Mouse (Mus musculus) midbrain, embryonic 10.5 days (tissue): ENCODE measurements around the gene C330021F23Rik. TPM values are rescaled to one million over a fixed set of nuclear protein-coding genes. Genes with fewer than 3 reads are reported as not detected.
"Not testable (repeated sequence)": the region's sequence is repeated elsewhere in the genome, so short reads cannot be mapped to it uniquely, and the experiment has no call there.

Experiments
- DNase-seq: peaks from one replicate; pipeline ENCODE4 v3.0.0-alpha.2; 2017; ENCODE audit warnings: low spot score
- H3K27ac ChIP-seq: fragments of 300-500 bp; sonication (generic); replicated peaks from 2 replicates; pipeline ENCODE4 v1.5.1; 2016; ENCODE audit warnings: mild to moderate bottlenecking
- H3K27me3 ChIP-seq: fragments of 300-500 bp; sonication (generic); 2 replicates; pipeline ENCODE4 v1.6.1; 2016; ENCODE audit warnings: low read depth, mild to moderate bottlenecking; ENCODE audit not compliant: poor library complexity, severe bottlenecking
- H3K36me3 ChIP-seq: fragments of 300-500 bp; sonication (generic); 2 replicates; pipeline ENCODE4 v1.6.1; 2016; ENCODE audit warnings: mild to moderate bottlenecking, moderate library complexity
- H3K4me1 ChIP-seq: fragments of 300-500 bp; sonication (generic); 2 replicates; pipeline ENCODE4 v1.6.1; 2016
- H3K4me3 ChIP-seq: fragments of 300-500 bp; sonication (generic); 2 replicates; pipeline ENCODE4 v1.5.1; 2016; ENCODE audit warnings: mild to moderate bottlenecking, moderate library complexity
- H3K9me3 ChIP-seq: fragments of 300-500 bp; sonication (generic); replicated peaks from 2 replicates; pipeline ENCODE4 v1.6.1; 2016; ENCODE audit warnings: mild to moderate bottlenecking
- WGBS: fragments of 180-500 bp; shearing (Covaris S2); methylation state at CpG from one replicate; pipeline ENCODE4 v1.1.7; 2016; 5-methylcytosine and 5-hydroxymethylcytosine counted together
- polyA plus RNA-seq: library from polyadenylated mRNA; unstranded; fragments of >200 nt; fragmentation: Nextera tagmentation; extraction: Ambion mirVana; gene quantifications from 2 replicates; pipeline ENCODE4 v1.2.1, GENCODE M21; 2016

C330021F23Rik gene
- polyA plus RNA-seq, 1 experiment from 2014 or later: 11.2 TPM

DNA sequence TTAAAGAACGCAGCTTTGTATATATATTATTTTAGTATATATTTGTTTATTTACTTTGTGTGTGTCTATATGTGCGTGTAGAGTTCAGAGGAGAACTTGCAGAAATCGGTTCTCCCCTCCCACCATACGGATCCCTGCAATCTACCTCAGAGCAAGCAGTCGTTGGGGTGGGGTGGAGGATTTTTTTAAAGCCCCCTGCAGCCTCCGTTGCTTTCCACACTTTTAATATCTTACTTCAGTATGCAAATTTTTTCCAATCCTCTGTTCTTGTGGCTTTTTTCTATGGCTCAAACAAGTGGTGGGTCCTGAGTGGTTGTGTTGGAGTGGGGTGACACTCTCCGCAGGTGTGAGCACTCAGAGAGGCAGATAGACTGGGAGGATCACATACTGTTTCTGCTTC lies 588 bp downstream of the C330021F23Rik start:
- Histone ChIP-seq H3K27me3 (no peaks in the 10 kb centered on the region), H3K9me3 (no peaks in the 10 kb centered on the region), H3K27ac (peak overlapping the region; percentile 92), H3K4me3 (peak overlapping the region; percentile 58), H3K4me1 (peaks cover 26% of the 10 kb centered on the region), H3K36me3 (0 out of 2 replicates have a peak, but pooled peaks cover 4% of the 10 kb centered on the region)
- DNase-seq: no peak
- 4% methylated on average over 7 of the region's 7 CpGs for WGBS

DNA sequence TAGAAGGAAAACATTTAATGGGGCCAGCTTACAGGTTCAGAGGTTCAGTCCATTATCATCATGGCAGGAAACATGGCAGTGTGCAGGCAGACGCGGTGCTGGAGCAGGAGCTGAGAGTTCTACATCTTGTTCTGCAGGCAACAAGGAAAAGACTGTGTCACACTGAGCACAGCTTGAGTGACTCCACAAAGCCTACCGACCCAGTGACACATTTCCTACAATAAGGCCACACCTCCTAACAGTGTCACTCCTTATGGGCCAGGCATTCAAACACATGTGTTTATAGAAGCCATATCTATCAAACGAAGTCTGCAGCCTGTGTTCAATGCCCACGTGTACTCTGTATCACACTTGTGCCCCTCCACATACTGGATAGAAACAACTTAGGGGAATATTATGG lies 2.0 kb downstream of the C330021F23Rik start:
- no peak overlapping the region for H3K27ac ChIP-seq
- H3K9me3 ChIP-seq: no peaks in the 10 kb centered on the region
- H3K27me3 ChIP-seq: no peaks in the 10 kb centered on the region
- 97% methylated on average over 5 of the region's 5 CpGs for WGBS
- 0 out of 2 replicates have a peak, but pooled peaks cover 4% of the 10 kb centered on the region for H3K36me3 ChIP-seq
- DNase-seq: no peak
- H3K4me1 ChIP-seq: peaks cover 26% of the 10 kb centered on the region
- H3K4me3 ChIP-seq: no peak overlapping the region

DNA sequence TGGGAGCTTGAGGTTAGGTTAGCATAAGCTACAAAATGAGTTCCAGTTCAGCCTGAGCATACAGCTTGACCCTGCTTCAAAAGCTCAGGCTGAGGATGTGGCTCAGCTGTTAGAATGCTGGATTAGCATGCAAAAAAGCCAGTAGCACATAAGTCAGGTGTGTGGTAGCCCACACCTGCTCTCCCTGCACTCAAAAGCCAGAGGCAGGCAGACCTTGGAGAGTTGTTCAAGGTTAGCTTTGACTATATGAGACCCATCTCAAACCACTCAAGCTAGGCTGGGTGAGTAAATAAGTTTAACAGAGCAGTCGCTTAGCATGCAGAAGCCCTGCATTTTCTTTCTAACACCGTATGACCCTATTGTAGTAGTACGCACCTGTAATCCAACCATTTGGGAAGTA lies 6.8 kb downstream of the C330021F23Rik start:
- H3K9me3 ChIP-seq: 0 out of 2 replicates have a peak, but pooled peaks cover 3% of the 10 kb centered on the region
- no peak for DNase-seq
- 0 out of 2 replicates have a peak, but pooled peaks cover 2% of the 10 kb centered on the region for H3K4me1 ChIP-seq
- no peak overlapping the region for H3K27ac ChIP-seq
- H3K36me3 ChIP-seq: 0 out of 2 replicates have a peak, but pooled peaks cover 4% of the 10 kb centered on the region
- H3K4me3 ChIP-seq: no peak overlapping the region
- H3K27me3 ChIP-seq: no peaks in the 10 kb centered on the region
- WGBS: 93% methylated on average over 3 of the region's 3 CpGs

DNA sequence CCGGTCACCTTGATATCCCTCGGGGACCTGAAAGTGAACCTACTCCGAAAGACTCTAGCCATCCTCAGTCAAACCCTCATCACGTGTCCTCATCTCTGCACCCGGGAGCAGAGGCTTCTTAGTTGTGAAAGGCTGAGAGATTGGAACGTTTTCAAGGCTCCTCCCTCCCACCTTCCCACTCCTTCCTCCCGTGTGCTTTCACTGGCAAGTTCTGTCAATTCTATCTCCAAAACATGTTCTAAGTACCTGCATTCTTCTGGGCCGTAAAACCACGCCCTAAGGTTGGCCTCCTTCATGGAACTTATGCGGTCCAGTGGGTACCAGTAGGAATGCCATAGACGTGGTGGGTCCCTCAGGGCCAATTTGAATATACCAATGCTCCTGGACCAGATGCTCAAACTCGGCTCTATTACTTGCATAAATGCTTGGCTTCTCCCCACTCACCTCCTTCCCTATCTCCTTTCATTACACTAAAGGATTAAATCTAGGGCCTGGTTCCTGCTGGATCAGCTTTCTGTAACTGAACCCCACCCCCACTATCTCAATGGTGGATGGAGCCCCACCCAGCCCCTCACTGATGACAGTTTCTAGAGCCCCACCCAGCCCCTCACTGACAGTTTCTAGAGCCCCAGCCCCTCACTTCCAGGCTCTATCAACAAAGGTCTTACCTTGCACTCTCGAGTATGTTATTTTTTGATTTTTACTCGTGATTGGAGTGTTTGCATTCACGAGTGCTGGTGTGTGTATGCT lies 8.6 kb downstream of the C330021F23Rik start:
- Histone ChIP-seq H3K36me3 (no peaks in the 10 kb centered on the region), H3K4me1 (no peaks in the 10 kb centered on the region), H3K27ac (no peak overlapping the region), H3K27me3 (no peaks in the 10 kb centered on the region), H3K9me3 (0 out of 2 replicates have a peak, but pooled peaks cover 3% of the 10 kb centered on the region), H3K4me3 (no peak overlapping the region)
- 84% methylated on average over 15 of the region's 15 CpGs for WGBS
- no peak for DNase-seq

DNA sequence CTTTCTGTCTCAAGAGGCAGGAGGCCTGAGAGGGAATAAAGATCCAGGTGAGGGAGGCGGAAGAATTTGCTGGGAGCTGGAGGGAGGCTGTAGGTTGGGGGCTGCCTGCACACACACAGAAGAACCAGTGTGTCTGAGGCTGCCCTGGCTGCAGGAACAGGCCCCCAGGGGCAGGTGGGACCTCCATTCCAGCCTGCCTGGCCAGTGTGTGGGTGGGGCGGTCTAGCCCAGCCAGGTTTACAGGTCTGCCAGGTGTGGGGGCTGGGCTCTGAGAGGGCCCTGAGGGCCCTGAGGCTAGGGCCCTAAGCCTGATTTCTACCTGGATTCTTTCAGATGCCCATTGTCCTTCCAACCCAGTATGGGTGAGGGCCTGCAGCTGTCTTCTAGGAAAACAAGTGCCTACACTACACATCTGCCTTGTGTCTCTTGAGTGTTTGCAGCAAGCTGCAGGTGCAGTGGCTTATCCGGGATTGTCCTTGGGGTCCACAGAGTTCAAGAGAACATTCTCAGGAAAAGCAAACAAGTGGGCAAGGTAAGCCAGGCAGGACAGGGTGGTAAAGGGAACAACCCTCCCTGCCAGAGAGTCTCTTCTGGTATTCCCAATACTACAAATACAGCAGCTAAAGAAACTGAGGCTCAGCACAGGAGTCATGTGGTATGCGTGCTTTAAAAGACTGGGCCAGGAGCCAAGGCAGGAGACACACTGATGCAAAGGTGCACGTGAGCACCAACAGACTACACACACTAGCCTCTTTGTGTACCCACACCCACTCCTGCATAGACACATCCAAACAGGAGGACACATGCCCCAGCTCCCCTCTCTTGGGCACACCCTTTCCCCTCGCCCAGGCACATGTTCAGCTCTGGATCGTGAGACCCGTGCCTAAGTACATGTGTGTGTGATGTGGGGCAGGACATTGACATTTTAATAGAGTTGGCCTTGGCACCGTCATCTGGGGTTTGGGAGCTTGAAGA lies 11.9 kb downstream of the C330021F23Rik start:
- no peak overlapping the region for H3K4me3 ChIP-seq
- no peaks in the 10 kb centered on the region for H3K36me3 ChIP-seq
- H3K9me3 ChIP-seq: 0 out of 2 replicates have a peak, but pooled peaks cover 3% of the 10 kb centered on the region
- no peak overlapping the region for H3K27ac ChIP-seq
- no peaks in the 10 kb centered on the region for H3K4me1 ChIP-seq
- 83% methylated on average over 9 of the region's 9 CpGs for WGBS
- no peak for DNase-seq
- H3K27me3 ChIP-seq: no peaks in the 10 kb centered on the region

DNA sequence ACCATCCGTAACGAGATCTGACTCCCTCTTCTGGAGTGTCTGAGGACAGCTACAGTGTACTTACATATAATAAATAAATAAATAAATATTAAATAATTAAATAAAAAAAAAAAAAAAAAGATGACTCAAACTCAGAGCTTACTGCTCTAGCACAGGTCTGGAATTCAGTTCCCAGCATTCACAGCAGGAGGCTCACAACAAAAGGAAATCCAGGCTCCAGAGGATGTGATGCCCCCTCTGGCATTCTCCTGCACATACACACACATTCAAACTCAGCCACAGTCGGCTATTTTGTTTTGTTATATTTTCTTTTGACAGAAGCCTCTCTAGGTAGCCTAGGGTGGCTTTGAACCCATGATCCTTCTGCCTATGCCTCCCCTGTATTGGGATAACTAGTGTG lies 14.2 kb downstream of the C330021F23Rik start:
- not testable (repeated sequence) for H3K4me1 ChIP-seq, H3K9me3 ChIP-seq, DNase-seq, H3K4me3 ChIP-seq, H3K36me3 ChIP-seq, H3K27me3 ChIP-seq, H3K27ac ChIP-seq
- 88% methylated on average over 1 of the region's 3 CpGs for WGBS

DNA sequence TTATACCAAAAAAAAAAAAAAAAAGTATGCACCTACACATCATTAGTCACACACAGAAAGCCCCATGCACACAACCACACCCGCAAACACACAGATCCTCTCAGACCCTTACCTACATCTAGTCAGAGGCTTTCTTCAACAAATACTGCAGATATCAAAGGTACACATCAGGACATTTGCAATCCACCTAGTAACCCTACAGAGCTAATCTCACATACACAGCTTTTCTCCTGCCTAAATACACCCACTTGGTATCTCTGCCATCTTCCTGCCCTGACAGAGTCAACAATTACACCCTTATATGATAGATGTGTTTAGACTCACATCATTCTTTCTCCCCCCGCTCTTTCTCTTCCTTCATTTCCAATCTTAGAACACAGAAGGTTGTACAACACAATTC lies 18.7 kb downstream of the C330021F23Rik start:
- Histone ChIP-seq H3K27me3 (peaks cover 11% of the 10 kb centered on the region), H3K9me3 (no peaks in the 10 kb centered on the region), H3K27ac (no peak overlapping the region), H3K4me3 (no peak overlapping the region), H3K36me3 (no peaks in the 10 kb centered on the region), H3K4me1 (peaks cover 20% of the 10 kb centered on the region)
- WGBS: 100% methylated on average over 2 of the region's 2 CpGs
- no peak for DNase-seq

DNA sequence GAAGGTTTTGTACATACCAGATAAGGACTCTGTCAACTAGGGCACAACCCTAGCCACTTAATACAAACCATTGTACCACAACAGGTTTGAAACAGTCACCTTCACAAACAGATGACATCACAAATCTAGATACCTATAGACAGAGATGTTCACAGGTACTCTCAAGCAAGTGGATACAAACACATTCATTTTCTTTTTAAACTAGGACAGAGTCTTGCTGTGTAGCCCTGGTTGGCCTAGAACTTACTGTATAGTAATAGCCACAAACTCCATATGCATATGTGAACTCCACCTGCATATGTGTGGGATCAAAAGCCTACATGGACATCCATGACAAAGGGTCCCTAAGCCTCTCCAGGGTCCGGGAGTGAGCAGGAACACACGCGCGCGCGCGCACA lies 19.2 kb downstream of the C330021F23Rik start, which contains the start of gene Camsap3:
Camsap3 (plus strand) TSS at position 301 of the 398 bp plus-strand sequence.
- no peaks in the 10 kb centered on the region for H3K36me3 ChIP-seq
- 5% methylated on average over 7 of the region's 7 CpGs for WGBS
- peak within 1 kb of the TSS; percentile 90 for H3K27ac ChIP-seq
- peaks cover 11% of the 10 kb centered on the region for H3K27me3 ChIP-seq
- H3K4me3 ChIP-seq: peak within 1 kb of the TSS; percentile 94
- H3K4me1 ChIP-seq: peaks cover 20% of the 10 kb centered on the region
- DNase-seq: no peak
- H3K9me3 ChIP-seq: no peaks in the 10 kb centered on the region

DNA sequence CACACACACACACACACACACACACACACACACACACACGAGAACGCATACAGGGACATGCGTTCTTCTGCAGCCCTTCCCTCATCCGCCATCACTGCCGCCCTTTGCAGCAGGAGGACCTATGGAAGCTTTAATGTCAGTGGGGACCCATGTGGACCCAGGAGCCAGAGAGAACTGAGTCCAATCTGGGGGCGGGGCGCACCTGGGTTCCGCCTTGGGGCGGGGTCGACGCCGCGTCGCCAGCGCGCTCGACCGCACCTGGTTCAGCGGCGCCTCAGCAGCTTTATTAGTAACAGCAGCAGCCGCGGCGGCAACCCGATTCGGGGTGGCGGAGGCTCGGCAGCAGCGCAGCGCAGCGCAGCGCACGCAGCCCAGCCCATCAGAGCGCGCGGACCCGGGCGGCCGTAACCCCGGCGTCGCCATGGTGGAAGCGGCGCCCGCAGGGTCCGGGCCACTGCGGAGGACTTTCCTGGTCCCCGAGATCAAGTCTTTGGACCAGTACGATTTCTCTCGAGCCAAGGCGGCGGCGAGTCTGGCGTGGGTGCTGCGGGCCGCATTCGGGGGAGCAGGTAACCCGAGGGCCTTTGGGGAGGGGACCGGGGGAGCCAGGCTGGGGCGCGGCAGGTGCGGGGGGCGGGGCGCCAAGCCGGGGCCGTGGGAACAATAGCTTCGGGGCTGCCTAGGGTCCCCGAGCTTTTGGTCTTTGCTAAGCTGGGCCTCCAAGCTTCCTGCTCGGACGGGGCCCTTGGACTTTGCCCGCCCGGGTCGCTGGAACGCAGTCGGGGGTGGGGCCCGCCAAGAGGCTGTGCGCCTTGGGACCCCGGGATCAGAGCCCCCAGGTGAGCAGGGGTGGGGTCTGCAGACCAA lies 19.8 kb downstream of the C330021F23Rik start:
- H3K4me1 ChIP-seq: peaks cover 20% of the 10 kb centered on the region
- H3K27me3 ChIP-seq: peaks cover 11% of the 10 kb centered on the region
- peak overlapping the region; percentile 90 for H3K27ac ChIP-seq
- no peaks in the 10 kb centered on the region for H3K36me3 ChIP-seq
- peak; percentile 67 for DNase-seq
- peak overlapping the region; percentile 94 for H3K4me3 ChIP-seq
- under 1% methylated on average over 75 of the region's 77 CpGs for whole genome bisulfite sequencing
- H3K9me3 ChIP-seq: no peaks in the 10 kb centered on the region

DNA sequence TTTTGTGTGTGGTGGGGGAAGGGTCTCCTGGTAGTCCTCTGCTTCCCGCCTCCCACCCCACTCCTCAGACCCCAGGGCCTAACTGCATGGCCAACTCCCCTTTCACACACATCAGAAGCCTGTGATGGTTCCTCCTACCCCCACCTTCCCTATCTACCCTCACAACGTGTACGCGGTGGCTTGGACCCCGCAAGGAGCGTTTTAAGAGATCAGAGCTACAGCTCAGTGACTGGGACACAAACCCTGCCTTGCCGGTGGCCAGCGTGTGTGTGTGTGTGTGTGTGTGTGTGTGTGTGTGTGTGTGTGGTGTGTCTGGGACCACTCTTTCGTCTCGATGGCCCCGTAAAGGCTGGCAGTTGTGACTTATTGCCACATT lies 20.5 kb downstream of the C330021F23Rik start:
- H3K36me3 ChIP-seq: no peaks in the 10 kb centered on the region
- peak overlapping the region; percentile 94 for H3K4me3 ChIP-seq
- H3K9me3 ChIP-seq: no peaks in the 10 kb centered on the region
- peaks cover 20% of the 10 kb centered on the region for H3K4me1 ChIP-seq
- 9% methylated on average over 11 of the region's 11 CpGs for WGBS
- peak overlapping the region; percentile 90 for H3K27ac ChIP-seq
- DNase-seq: peak; percentile 40
- peaks cover 11% of the 10 kb centered on the region for H3K27me3 ChIP-seq

DNA sequence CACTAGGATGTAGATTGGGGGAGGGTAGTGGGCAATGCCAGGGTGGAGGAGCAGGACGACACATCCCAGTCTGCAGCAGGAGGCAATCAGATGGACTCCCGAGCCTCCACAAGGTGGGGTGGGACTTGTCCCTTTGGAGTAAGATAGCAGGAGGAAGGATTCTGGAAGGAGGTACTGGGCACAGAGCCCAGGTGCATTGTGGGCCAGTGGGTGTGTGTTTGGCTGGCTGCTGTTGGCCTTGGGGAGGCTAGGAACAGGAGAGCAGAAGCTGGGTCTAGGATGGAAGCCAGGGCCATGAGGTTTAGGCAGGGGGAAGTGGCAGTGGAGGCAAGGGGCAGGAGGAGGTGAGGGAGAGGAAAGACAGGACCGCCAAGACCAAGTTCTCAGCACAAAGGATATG lies 25.7 kb downstream of the C330021F23Rik start:
- no peak for DNase-seq
- 0 out of 2 replicates have a peak overlapping the region, but pooled peaks have one; percentile 3 for H3K27ac ChIP-seq
- H3K27me3 ChIP-seq: no peaks in the 10 kb centered on the region
- H3K9me3 ChIP-seq: no peaks in the 10 kb centered on the region
- H3K4me3 ChIP-seq: no peak overlapping the region
- H3K36me3 ChIP-seq: peaks cover 9% of the 10 kb centered on the region
- H3K4me1 ChIP-seq: peaks cover 6% of the 10 kb centered on the region
- 78% methylated on average over 3 of the region's 3 CpGs for WGBS

DNA sequence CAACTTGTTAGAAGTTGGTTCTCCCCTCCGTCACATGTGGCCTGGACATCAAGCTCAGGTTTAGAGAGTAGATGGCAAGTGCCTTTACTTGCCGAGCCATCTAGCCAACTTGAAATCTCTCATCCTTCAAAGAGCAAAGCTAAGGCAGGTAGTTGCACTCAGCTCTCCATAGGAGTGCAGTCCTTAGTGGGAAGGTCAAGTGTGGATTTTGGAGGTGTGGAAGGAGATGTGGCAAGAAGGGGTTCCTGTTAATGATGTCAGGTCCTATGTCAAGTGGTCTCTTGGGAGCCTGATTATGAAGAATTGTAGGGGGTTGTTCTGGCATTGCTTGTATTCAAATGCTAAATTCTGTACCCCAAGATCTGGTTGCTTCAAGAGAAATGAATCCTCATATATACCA lies 26.7 kb downstream of the C330021F23Rik start:
- WGBS: 89% methylated on average over 2 of the region's 2 CpGs

More for the DNA sequence above, 26.7 kb downstream of the C330021F23Rik start:
- Histone ChIP-seq H3K4me3 (no peak overlapping the region), H3K27me3 (no peaks in the 10 kb centered on the region), H3K27ac (no peak overlapping the region), H3K36me3 (peaks cover 19% of the 10 kb centered on the region), H3K4me1 (no peaks in the 10 kb centered on the region), H3K9me3 (no peaks in the 10 kb centered on the region)
- DNase-seq: no peak
